Mouse (Mus musculus): ENCODE measurements around the gene Arl14ep.
"Not testable (repeated sequence)": the region's sequence is repeated elsewhere in the genome, so short reads cannot be mapped to it uniquely, and the experiment has no call there.

Gene Arl14ep

DNA sequence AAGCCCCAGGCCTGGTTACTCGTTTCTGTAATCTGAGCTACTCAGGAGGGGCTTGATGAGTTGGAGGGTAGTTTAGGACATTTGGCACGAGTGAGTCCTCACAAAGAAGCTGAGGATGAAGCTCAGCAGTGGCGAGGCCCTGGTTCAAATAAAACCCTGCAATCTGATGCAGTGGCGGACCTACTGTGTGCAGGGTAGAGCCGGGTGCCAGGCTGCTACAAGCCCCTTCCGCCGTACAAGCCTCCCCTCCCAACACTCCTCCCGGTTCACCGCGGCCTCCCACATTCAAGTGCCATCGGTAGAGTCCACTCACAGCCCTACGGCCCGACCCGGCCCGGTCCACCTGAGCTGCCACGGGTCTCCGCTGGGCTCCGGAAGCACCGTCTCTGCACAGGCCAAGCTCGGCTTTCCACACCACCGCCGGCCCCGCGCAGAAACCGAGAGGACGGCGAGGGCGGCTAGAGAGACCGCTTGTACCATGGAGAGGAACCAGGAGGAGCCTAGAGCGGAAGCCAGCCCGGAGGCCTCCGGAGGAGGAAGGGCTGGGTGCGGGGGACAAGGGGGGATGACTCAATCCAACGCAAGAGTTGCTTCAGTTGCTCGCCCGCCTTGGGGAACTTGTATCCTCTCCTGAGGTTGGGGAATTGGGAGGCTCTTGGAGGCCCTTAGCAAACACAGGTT lies at the start of gene Arl14ep:
TSS of gene Arl14ep (minus strand) at position 466 of the 681 bp plus-strand sequence.
- DNase-seq (ENCODE audit: low read depth, low spot score): peak; percentile 44

DNA sequence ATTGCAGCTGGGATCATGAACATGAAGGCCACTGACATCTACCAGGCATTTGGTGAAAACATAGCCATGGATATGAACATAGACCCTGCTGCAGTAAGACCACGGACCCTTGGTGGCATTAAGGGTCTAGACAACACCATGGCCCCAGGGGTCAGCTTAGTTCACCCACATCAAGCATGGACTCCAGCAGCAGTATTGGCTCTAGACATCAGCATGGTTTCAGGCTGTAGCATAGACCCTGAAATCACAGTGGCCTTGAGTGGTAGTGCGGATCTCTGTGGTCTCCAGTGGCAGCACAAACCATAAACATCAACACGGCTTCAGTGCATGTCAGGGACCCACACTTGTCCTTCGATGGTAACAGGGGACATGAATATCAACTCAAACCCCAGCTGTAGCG lies 48.5 kb upstream of the Arl14ep start:
- no peak for DNase-seq (ENCODE audit: low read depth, low spot score)

DNA sequence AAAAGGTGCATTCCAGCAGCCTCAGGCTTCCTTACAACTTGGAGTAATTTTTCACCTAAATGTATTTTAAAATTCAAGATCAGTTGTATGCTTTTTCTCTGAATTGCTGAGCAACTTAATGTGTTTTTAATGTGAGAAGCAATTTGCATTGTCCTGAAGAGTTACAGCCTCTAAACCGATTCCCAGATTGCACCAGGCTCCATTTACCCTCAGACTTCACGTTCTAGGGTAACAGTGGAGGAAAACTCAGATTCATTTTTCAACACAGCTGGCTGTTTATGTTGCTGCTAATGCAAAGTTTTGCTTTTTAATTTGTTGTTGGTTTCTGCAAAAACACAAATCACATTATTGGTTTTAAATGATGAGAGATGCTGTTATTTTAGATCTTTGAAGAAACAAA lies 45.1 kb upstream of the Arl14ep start:
- no peak for DNase-seq (ENCODE audit: low read depth, low spot score)

DNA sequence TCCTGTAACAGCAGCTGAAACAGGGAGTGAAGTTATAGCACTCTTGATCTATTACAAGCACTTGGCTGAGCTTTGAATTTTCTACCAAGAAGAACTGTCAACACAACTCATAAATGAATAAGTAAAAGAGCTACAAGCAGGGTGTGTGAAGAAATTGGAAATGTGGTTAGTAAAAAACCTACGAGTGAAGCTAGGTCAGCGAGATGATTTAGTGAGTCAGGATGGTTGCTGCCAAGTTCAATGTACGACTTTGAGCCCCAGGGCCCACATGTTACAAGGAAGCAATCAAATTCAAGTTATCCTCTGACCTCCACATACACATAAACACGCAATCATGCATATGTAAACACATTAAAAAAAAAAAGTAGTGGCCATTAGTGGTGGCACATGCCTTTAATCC lies 38.9 kb upstream of the Arl14ep start:
- no peak for DNase-seq (ENCODE audit: low read depth, low spot score)

DNA sequence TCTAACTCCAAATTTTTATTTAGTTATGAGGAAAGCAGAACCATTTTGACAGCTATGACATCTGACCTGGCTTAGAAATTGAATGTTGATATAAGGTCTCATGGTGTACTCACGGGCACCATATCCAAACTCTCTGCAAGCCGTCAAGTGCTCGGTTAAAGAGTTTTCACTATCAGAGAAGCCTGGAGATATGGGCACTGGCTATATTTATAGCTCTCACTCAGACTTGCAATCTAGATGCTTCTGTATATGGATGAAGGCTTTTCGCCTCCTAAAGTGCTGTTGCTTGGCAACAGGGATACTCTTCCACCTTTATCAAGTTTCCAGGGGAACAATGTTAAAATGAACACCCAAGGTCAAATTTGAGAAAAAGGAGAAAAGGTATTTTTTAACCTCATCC lies 38.1 kb upstream of the Arl14ep start:
- no peak for DNase-seq (ENCODE audit: low read depth, low spot score)

DNA sequence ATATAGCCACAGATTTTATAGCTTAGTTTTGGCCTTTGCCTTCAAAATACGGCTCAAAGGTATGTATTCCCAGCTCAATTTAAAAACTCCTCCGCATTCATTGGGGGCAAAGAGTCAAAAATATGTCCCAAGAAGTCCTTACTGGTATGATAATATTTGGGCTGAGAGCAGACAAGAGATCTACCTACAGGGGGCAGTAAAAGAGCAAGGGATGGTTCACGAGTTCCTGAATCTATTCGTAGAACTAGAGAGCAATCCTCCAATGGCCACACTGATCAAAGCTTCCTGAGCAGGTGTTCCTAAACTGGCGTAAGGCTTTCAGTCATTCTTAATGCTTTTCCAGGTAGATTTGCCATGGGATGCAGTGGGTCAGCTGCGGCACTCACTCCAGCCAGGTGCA lies 35.9 kb upstream of the Arl14ep start:
- no peak for DNase-seq (ENCODE audit: low read depth, low spot score)

DNA sequence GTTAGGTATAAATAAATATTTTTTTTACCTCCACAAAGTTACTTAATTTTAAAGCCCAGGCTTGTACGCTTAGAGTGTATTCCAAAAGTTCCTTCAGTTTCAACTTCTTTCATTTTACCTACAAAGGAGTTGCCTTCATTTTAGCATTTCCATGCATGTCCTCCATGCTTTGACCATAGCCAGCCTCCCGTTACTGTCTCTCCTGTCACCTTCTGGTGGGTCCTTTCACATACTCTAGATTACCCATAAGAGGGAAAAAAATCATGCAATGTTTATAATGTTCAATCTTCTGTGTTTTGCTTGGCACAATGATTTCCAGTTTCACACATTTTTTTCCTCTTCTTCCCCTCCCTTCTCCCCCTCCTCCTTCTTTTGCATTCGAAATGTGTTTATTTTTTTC lies 32.2 kb upstream of the Arl14ep start:
- no peak for DNase-seq (ENCODE audit: low read depth, low spot score)

DNA sequence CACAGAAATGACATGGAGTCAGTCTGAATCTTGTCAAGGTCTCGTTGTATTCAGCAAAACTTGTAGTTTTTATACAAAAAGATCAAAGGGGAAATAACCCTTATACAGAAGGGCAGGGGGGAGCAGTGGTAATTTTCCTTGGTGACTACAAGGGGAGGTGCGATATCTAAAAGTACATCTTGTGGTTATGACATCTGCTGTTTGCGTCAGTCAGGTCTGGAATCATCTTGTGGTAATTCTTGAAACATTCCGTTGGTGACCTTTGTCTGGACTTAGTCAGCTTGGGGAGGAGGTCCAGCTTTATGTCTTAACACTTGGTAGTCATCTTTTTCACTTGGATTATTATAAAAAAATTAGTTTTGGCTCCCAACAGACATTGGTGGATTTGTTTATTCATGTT lies 31.7 kb upstream of the Arl14ep start:
- not testable (repeated sequence) for DNase-seq (ENCODE audit: low read depth, low spot score)

DNA sequence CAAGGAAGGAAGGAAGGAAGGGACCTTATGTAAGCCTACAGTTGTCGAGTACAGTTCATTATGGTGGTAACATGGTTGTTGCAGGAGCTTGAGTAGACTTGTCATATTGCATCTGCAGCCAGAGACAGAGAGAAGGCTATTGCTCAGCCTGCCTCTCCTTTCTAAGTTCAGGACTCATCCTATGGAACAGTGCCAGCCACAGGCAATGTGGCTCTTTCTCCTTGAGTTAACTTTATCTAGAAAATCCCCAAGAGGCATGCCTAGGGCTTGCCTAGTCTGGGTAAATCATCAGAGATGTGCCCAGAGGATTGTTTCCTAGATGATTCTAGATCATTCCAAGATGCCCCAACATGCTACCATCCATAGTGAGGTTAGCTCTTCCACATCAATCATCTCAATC lies 17.0 kb upstream of the Arl14ep start:
- no peak for DNase-seq (ENCODE audit: low read depth, low spot score)

DNA sequence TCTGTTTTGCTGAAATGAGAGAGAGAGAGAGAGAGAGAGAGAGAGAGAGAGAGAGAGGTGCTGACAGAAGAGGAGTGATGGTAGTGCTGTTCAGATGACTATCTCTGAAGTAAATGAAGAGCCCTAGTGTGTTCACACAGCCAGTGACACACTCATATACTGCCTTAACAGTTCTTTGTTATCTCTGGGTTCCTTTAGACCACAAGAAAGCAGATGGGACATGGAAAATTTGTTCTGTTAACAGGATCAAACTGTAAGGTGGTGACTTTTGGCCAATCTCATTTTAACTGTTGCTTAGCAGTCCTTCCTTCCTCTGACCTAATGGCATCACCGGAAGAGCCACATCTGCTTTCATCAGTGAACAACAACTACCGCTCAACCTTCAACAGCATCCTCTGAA lies 10.7 kb upstream of the Arl14ep start:
- DNase-seq (ENCODE audit: low read depth, low spot score): no peak

DNA sequence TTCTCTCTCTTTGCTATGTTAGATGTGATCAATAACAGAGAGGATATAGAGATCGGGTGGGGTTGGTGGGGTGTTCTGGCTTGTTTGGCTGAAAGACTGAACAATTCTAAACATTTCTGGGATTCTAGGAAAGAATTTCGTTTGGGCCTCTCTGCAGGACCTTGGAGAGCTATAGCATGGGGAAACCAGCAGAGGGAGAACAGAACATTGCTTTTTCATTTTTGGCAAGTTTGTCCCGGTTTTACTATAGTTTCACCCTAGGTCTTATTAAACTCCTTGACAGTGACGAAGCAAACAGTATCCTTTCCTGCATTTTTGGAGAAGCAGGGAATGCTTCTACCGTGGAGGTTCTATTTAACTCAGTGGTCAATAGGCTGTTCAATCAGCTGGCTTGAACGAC lies 8.3 kb upstream of the Arl14ep start:
- DNase-seq (ENCODE audit: low read depth, low spot score): no peak

DNA sequence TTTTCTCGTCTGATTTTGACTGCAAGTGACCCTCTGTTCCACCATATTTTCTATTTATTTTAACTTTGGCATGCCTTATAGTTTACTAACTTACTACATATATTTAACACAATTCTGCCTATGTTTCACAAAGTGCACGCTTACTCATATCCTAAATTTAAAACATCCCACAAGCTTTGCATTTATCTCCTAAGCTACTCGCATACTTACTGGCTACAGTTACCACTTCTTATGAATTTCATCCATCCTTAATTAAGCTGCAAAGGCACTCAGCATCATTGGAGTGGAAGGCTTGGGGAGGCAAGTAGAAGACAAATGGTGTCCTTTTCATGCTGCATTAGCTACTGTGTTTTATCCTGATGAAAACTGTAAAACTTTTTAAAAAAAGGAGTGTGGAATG lies 2.2 kb upstream of the Arl14ep start:
- no peak for DNase-seq (ENCODE audit: low read depth, low spot score)

DNA sequence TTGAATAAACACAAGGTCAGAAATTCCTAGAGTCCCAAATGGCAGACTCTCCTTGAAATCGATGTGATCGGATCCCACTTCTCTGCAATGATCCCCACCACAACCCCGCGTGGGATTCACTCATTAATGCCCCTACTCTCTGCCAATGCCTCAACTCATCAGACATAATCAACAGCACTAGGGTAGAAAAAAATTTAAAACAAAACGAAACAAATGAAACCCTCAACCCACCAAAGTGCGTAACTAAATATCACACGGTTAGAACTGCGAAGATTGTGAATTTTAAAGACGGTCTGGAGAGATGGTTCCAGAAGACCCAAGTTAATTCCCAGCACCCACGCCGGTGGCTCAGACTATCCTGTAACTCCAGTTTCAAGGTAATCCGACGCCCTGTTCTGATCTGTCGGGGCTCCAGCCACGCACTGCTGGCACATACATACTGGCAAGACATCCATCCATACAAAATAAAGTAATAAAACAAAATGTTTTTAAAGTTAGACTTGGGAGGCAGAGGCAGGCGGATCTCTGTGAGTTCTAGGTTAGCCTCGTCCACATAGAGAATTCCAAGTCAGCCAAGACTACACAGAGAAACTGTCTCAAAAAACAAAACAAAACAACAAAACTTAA lies 779 bp downstream of the Arl14ep start:
- DNase-seq (ENCODE audit: low read depth, low spot score): peak; percentile 3

DNA sequence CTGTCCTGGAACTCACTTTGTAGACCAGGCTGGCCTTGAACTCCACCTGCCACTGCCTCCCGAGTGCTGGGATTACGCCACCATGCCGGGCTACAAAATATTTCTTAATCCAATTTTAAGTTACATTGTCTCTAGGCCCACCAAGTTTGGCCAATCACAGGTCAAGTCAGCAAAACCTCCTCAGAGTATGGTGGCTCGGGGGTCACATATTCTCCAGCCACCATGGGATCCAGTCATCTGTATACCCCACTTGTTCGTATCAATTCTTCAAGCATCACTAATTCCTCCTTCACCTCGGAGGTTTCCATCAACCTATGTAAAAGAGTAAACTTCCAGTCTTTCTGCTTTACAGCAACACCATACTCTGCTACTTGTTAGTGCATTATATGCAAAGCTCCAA lies 1.4 kb downstream of the Arl14ep start:
- no peak for DNase-seq (ENCODE audit: low read depth, low spot score)

DNA sequence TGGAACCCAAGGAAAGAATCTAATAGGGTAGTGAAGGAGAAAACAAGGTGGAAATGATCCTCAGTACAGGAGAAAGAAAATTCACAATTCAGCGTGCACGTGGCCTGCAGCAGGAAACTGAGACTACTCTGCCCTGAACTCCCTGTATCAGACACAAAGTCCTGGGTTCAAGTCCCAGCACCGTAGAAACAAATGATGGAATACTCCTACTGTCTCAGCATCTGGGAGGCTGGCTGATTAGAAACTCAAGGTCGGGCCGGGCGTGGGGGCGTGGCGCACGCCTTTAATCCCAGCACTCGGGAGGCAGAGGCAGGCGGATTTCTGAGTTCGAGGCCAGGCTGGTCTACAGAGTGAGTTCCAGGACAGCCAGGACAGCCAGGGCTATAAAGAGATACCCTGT lies 3.3 kb downstream of the Arl14ep start:
- DNase-seq (ENCODE audit: low read depth, low spot score): no peak

DNA sequence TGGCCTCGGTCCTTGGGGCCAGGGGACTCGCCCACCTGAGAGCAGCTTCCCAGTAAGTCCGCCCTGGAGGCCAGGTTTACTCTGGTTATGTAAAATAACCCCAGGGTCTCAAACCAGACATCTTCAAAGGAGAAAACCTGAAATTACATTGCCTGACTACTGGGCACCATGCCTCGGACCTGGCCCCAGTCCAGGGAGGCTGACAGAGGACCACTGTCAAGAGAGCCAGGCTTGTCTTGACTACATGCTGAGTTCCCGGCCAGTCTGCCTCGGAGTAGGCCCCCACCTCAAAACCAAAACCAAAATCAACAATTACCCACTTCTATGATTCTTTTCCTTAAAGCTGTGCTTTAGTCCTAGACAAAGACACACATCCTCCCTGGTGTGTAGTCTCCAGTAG lies 5.9 kb downstream of the Arl14ep start:
- no peak for DNase-seq (ENCODE audit: low read depth, low spot score)

DNA sequence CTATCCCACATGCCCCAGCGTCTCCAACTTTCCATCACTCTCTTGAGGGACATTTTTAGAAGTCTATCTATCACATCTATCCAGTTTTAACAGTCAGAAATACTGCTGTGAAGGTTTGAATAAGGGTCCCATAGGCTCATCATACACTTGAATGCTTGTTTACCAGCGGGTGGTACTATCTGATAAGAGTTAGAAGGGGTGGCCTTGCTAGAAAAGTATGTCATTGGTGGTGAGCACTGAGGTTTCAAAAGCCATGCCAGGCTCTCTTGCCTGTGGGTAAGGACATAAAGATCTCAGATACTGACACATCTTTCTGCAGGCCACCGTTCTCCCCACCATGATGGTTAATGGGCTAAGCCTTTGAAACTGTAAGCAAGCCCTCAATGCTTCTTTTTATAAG lies 10.7 kb downstream of the Arl14ep start:
- no peak for DNase-seq (ENCODE audit: low read depth, low spot score)

DNA sequence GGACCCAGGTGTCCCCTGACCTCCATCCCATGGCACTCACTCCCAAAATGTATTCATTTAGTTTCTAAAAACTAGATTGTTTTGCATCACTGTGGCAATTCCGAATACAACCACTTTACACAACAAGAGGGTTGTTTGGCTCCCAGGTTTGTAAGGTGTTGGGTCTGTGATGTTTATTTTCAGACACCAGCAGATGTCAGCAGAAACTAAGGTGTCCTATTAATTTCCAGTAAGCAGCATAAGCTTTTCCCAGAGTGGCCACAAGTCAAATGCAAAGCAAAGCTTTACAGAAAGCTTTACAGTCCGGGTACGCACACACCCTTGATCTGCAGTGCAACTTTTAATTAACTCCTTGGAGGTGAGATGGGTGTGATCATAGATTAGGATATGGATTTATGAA lies 12.6 kb downstream of the Arl14ep start:
- DNase-seq (ENCODE audit: low read depth, low spot score): no peak

DNA sequence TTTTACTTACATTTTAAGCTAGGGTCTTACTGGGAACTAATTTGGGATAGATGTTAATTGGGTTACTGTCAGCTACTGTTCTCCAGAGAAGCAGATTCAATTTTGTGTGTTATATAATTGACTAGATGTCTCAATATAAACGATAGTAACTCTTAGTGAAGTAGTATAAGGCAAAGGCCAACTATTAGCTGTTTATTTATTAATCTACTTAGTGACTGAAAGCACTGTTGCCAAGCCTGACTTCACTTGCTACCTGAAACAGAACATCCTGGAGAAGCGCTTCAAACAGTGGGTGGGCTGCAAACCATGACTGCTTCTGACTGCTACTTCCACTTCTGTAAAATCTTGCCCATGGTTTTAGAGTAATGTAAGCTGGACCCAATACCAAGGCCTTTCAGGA lies 13.2 kb downstream of the Arl14ep start:
- no peak for DNase-seq (ENCODE audit: low read depth, low spot score)

DNA sequence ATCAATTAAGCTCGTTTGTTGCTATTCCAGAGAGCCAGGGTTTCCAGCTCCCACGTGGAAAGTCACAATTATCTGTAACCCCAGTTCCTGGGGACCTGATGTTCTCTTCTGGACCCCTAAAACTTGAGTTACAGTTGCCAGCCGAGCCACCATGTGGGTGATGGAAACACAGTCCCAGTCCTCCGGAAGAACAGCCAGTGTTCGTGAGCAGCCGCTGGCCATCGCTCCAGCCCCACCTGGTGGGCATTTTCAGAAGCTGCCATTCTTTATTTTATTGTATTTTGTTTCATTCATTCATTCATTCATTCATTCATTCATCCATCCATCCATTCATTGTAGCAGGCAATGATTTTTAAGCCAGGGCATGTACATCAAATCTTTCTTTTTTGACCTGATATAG lies 14.0 kb downstream of the Arl14ep start:
- DNase-seq (ENCODE audit: low read depth, low spot score): no peak

DNA sequence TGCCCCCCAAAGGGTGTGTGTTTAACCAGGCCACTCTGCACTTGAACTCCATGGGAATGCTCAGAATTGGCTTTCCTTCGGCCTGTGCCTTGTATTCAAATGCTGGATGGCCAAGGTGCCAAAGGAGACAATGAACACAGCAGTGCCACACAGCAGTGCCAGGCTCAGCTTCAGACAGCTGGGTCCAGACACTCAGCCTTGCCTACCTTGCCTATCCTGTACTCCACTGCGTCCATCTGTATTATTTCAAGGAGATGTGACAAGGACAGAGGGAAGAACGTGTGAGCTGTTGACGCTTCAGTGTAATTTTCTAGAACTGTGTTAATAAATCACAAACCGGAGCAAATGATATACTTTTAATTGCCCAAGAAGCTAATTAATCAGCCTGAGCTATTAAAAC lies 14.8 kb downstream of the Arl14ep start:
- no peak for DNase-seq (ENCODE audit: low read depth, low spot score)

DNA sequence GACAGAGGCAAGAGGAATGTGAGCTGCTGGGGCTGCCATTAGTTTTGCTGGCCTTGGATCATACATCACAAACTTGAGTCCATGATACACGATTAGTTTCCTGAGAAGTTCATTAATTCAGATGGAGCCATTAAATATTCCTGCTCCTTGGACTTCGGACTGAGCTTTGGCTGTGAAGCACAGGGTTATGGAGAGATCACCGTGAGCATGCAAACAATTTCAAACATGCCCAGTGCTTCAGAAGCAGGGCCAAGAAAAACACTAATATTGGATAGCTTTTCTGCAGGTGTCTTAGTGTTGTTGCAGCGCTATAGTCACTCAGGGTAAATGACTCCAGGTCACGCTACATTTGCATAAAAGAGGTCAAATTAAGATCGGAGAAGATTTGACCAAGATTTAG lies 15.3 kb downstream of the Arl14ep start:
- no peak for DNase-seq (ENCODE audit: low read depth, low spot score)

DNA sequence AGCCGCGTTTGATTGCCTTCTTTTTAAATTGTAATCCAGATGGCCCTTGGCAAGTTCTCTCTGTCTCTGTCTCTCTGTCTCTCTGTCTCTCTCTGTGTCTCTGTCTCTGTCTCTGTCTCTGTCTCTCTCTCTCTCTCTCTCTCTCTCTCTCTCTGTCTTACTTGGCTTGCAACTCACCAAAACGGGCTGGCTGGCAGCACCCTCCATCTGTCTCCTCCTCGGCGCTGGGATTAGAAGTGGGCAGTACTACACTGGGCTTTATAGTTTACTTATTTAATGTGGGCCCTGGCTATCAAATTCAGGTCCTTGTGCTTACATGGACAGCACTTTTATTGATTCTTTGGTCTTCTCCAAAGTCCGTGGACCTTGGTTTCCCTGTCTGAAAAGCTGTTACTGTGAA lies 18.1 kb downstream of the Arl14ep start:
- no peak for DNase-seq (ENCODE audit: low read depth, low spot score)

DNA sequence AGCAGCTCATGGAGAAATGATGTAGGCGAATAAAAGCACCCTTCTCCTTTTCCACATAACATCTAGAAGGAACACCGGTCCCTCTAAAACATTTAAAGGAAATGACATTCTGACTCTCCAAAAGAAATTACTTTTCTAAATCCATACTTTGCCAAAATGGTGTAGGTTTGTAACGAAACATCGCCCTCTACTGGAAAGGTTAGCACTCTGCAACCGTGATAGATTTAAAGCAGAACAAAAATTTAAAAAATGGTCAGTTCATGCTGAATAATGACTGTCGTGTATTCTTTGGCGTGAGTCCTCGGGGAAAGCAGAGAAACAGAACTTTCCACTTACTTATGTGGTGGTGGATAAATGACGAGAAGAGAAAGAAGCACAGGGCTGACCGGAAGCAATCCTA lies 18.6 kb downstream of the Arl14ep start:
- no peak for DNase-seq (ENCODE audit: low read depth, low spot score)
